Mouse (Mus musculus): ENCODE results near the gene Wdr3.

The Wdr3 gene

GRCm38 (mm10) chr3:100162315-100163105, at the start of gene Wdr3, which contains the start of gene Gdap2:
TSS of gene Wdr3 (minus strand) at chr3:100162407.
TSS of gene Gdap2 (plus strand) at chr3:100162381.
- DNase-seq (ENCODE audit: low spot score in 2 of 2) = peak; percentile 93 to 95

- no peak for DNase-seq (ENCODE audit: low spot score in 2 of 2)
These were observed 44.8 kb upstream of the Wdr3 start for GRCm38 (mm10) chr3:100206973-100207372.

DNA sequence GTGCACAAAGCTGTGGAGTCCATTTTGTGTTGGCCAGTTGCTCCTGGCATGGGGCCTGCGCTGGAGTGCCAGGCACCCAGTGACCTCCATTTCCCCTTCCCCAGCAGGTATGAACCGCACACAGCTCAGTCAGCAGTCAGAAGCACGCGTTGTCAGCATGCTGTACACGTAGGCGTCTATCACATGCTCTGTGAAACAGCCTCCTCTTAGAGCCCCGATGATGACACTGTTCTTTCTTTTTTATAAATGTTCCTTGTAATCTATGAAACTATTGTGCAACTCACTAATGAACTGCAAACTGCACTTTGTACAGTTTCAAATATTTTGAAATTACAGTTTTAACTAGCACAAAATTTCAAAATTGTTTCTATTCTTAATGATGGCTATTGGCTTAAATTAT, 39.3 kb upstream of the Wdr3 start:
- no peak for DNase-seq (ENCODE audit: low spot score in 2 of 2)

DNA sequence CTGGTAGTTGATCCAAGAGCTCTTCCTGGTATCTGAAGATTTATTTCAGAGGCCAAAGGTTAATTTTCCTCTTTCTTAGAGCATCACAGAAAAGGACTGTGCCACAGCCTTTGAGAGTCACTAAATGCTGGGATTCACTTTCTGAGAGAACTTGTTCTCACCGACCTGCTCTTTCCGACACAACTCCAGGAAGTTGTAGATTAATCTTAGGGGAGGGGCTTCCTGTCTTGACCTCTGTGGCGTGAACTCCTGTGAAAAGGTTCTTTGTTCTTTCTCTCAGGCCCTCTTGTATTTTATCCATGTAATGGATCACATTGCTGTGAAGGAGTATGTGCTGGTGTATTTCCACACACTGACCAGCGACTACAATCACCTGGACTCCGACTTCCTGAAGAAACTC, 32.0 kb upstream of the Wdr3 start:
- no peak for DNase-seq (ENCODE audit: low spot score in 2 of 2)

- DNase-seq (ENCODE audit: low spot score in 2 of 2) = no peak
These were observed 27.7 kb upstream of the Wdr3 start for GRCm38 (mm10) chr3:100189861-100190260.

GRCm38 (mm10) chr3:100189444-100189843, 27.2 kb upstream of the Wdr3 start:
- DNase-seq (ENCODE audit: low spot score in 2 of 2) = peak; percentile 60 to 88

GRCm38 (mm10) chr3:100180471-100180870, 18.3 kb upstream of the Wdr3 start:
- DNase-seq (ENCODE audit: low spot score in 2 of 2) = no peak

GRCm38 (mm10) chr3:100176031-100176430, 13.8 kb upstream of the Wdr3 start:
- DNase-seq (ENCODE audit: low spot score in 2 of 2) = no peak

GRCm38 (mm10) chr3:100164991-100165390, 2.8 kb upstream of the Wdr3 start:
- DNase-seq (ENCODE audit: low spot score in 2 of 2) = no peak

- DNase-seq (ENCODE audit: low spot score in 2 of 2) = no peak
These were observed 1.3 kb upstream of the Wdr3 start for GRCm38 (mm10) chr3:100163556-100163955.

GRCm38 (mm10) chr3:100161665-100162314, 417 bp downstream of the Wdr3 start:
- DNase-seq (ENCODE audit: low spot score in 2 of 2) = no peak

DNA sequence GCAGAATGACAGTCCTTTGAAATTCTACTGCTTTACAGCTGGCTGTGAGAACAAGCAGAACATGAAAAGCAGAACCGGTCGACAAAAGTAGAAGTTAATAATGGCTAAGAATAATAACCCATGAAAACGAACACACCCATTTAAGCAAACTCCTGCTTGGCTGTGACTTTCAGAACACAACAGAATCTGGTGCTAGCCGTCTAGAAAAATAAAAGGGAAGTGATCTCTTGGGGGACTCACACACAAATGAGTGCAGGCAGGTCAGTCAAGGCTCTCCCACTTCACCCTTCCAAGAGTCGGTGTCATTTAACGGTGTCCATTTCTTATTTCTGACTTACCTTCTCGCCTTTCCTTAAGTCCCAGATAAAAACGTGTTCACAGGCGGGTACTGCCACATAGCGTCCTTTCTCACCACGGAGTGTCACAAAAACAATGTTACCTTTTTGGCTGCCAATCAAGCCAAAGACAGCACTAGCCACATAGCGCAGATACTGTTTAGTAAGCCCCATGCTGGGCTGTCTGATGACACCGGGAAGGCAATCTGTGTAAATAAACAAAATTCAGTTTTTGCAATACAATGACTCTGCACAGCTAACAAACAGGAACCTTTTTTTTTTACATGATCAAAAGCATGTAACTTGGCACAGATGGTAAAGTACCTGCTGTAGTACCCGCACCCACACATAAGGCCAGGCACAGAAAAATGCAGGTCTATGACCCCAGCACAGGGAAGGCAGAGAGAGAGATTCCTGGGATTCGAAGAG, 1.3 kb downstream of the Wdr3 start:
- DNase-seq (ENCODE audit: low spot score in 2 of 2) = no peak

- no peak for DNase-seq (ENCODE audit: low spot score in 2 of 2)
These were observed 39.8 kb downstream of the Wdr3 start for GRCm38 (mm10) chr3:100122445-100122844.

DNA sequence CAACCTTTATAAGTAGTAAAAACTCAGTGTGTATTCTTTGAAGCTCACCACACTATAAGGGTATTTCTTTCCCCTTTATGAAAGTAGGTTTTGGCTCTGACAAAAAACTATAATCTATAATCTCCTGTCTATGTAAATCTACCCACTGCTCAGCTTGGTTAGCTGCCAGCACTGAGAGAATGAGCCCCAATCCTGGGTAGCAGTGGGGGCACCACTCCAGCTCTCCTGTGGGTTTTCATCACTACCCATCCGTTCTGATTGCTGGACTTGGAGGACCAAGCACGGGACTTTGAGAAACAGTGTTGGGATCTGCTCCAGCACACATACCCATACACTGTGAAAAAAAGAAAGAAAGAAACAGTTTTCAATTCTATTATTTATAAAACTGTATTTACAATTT, 40.2 kb downstream of the Wdr3 start:
- DNase-seq (ENCODE audit: low spot score in 2 of 2) = no peak

GRCm38 (mm10) chr3:100118681-100119080, 43.5 kb downstream of the Wdr3 start:
- no peak for DNase-seq (ENCODE audit: low spot score in 2 of 2)

DNA sequence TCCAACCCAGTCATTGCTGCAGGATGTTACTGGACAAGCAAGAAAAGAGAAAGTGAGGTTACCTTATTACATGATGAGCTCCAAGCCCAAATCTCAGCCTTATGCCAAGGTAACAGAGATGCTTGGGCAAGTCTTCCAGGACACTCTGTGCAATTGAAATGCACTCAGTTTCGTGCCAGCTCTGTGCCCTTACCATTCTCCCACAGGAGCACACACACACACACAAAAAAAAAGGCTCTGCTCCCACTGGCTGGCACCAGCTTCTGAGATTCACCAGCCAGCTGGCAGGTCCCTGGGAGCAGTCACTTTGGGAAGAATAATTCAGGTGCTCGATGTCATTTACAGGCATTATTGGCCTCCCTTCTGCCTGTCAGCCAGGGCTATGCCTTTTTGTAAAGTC, 55.5 kb downstream of the Wdr3 start:
- no peak for DNase-seq (ENCODE audit: low spot score in 2 of 2)

DNA sequence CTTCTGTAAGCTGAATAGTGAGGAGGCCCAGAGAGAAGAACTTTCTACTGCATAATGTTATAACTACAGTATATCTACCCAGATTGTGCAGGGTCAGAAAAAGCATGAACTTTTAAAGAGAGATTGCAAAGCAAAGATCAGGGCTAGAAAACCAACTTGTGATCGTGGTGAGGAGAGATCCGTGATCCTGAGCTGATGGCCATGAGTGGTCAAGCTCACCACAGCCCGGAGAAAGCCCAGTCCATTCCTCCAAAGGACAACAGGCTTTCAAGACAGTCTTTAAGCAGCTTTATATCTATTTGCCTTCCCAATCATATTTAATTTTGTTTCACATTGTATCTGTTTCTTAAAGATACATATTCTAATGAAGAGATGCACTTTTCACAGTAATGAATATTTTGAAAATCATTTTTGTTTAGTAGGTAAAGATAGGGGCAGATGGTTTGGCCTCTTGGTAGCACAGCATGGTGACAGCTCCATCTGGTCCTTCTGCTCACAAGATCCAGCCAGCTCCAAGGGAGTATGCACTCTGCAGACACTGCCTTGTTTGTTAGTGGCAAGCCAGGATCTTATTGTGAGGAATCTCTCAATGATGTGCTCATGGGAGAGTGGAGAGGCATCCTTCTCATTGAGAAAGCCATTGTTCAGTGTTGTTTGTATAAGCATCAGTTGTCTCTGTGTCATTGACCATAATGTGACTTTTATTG, 59.7 kb downstream of the Wdr3 start:
- no peak for DNase-seq (ENCODE audit: low spot score in 2 of 2)
